Mouse (Mus musculus) ES-E14 (cell line): Measurements from ENCODE around the gene Nab1.

ENCODE experiments used
- HCFC1 ChIP-seq: IDR thresholded peaks from 2 replicates; pipeline ENCODE4 v1.6.1; 2012; ENCODE audit warnings: low read length, inconsistent platforms, borderline replicate concordance; ENCODE audit not compliant: insufficient read depth
- MAFK ChIP-seq: IDR thresholded peaks from 2 replicates; pipeline ENCODE4 v1.6.1; 2014; ENCODE audit warnings: mild to moderate bottlenecking, low read depth, low read length, inconsistent platforms; ENCODE audit not compliant: insufficient read depth
- ZC3H11A ChIP-seq: IDR thresholded peaks from 2 replicates; pipeline ENCODE4 v1.6.1; 2012; ENCODE audit warnings: low read depth, mild to moderate bottlenecking, inconsistent platforms, low read length, borderline replicate concordance
- ZNF384 ChIP-seq: IDR thresholded peaks from 2 replicates; pipeline ENCODE4 v1.6.1; 2012; ENCODE audit warnings: low read depth, low read length, inconsistent platforms

DNA sequence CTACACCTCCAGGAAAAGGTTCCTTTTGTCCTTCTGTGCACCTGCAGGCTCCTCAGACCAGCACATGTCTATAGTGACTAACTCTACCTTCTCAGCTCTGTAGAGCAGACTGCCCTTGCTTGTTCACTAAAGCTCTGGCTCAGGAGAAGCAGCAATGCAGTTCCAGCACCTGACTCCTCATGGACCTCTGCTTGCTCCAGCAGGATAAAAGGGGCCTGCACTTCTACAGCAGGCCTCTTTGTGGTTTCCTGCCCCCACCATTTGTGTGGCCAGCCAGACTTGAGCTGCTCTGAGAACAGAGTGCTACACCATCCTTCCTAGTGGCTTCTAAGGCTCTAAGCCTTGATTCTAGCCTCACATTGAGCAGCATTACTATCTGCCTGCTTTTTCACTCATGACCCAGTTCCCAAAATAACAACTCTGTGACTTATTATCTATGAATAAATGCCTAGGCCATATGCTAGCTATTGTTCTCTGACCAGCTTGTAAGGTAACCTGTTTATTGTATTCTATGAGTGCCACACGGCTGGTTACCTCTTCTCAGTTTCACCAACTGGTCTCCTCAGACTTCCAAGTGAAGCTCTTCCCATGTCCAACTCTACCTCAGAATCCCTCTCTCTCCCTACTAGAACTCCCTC, 11.4 kb upstream of the Nab1 start:
- no peak for TF ChIP-seq ZC3H11A
- TF ChIP-seq ZNF384: no peak
- no peak for TF ChIP-seq MAFK
- TF ChIP-seq HCFC1: no peak
